Mouse (Mus musculus) ZHBTc4 (cell line): ENCODE results near the gene Klk14.

ENCODE experiments used
- DNase-seq: peaks from one replicate; pipeline ENCODE4 v3.0.0-alpha.2; 2011; ENCODE audit warnings: low read depth, low spot score

Gene Klk14

GRCm38 (mm10) chr7:43713741-43714351 lies 23.6 kb downstream of the Klk14 start:
- DNase-seq: peak; percentile 34
